ENCODE assay signal across 8 mouse cellular contexts in genomic region chr10:3696727-3697348, GRCm38 (mm10). TPM values are rescaled to one million over a fixed set of nuclear protein-coding genes. Genes with fewer than 3 reads are reported as not detected.
DNase-seq lines count a peak whose midpoint lies in the region; ATAC-seq lines count a peak whose summit lies in the region.
"Had no signal": no experiment of that assay in that cellular context is flagged by ENCODE, and none has a peak within 500 bp of the region (broad histone marks: within the 10 kb centered on the region; RNA-seq: fewer than 3 reads in every experiment).

No protein-coding gene starts in this region.

- H3K4me1 ChIP-seq in neural tube, embryonic 12.5 days: no peaks in the 10 kb centered on the region
- peaks cover 9% of the 10 kb centered on the region for H3K4me1 ChIP-seq in heart, embryonic 15.5 days (replicated peaks)

- 0 out of 2 replicates have a peak overlapping the region, but pooled peaks have one; percentile 5 for H3K27ac ChIP-seq in neural tube, embryonic 12.5 days
- peak overlapping the region; percentile 71 for H3K27ac ChIP-seq in heart, embryonic 15.5 days
- H3K27ac ChIP-seq: liver, embryonic 13.5 days had no signal

- no peak overlapping the region for H3K9ac ChIP-seq in neural tube, embryonic 12.5 days
- H3K9ac ChIP-seq in heart, embryonic 15.5 days: no peak overlapping the region
- H3K9ac ChIP-seq: liver, embryonic 13.5 days had no signal

- no peaks in the 10 kb centered on the region for H3K27me3 ChIP-seq in neural tube, embryonic 12.5 days (replicated peaks)
- no peaks in the 10 kb centered on the region for H3K27me3 ChIP-seq in heart, embryonic 15.5 days
- H3K27me3 ChIP-seq: liver, embryonic 13.5 days had no signal

- DNase-seq in neural tube, embryonic 10.5 days (ENCODE audit: extremely low spot score, low spot score): no peak
- DNase-seq in frontal cortex, postnatal 14 days (ENCODE audit: low spot score in 2 of 2): peak; percentile 14 to 30
- peak; percentile 60 to 77 for DNase-seq in layer of hippocampus, adult 8-10 months (ENCODE audit: low spot score in 2 of 2)
- peak; percentile 80 for DNase-seq in lung, postnatal 36 days
- DNase-seq in thymus, adult 18-20 months: no peak
- DNase-seq: liver, embryonic 13.5 days had no signal

- H3K36me3 ChIP-seq in neural tube, embryonic 12.5 days: no peaks in the 10 kb centered on the region
- H3K36me3 ChIP-seq in heart, embryonic 15.5 days: no peaks in the 10 kb centered on the region
- H3K36me3 ChIP-seq: liver, embryonic 13.5 days had no signal

- no peak overlapping the region for H3K4me2 ChIP-seq in neural tube, embryonic 12.5 days (replicated peaks)
- peak overlapping the region; percentile 23 for H3K4me2 ChIP-seq in heart, embryonic 15.5 days
- H3K4me2 ChIP-seq: liver, embryonic 13.5 days had no signal

- no peaks in the 10 kb centered on the region for H3K9me3 ChIP-seq in neural tube, embryonic 12.5 days
- H3K9me3 ChIP-seq in heart, embryonic 15.5 days (replicated peaks): no peaks in the 10 kb centered on the region
- H3K9me3 ChIP-seq: liver, embryonic 13.5 days had no signal

- ATAC-seq in neural tube, embryonic 12.5 days (ENCODE audit: low FRiP score, low read depth): no peak
- ATAC-seq in heart, embryonic 15.5 days (replicated peaks; ENCODE audit: insufficient number of reproducible peaks, insufficient read depth, low FRiP score, low read depth): peak; percentile 52

- H3K4me3 ChIP-seq in neural tube, embryonic 12.5 days: no peak overlapping the region
- no peak overlapping the region for H3K4me3 ChIP-seq in heart, embryonic 15.5 days
- H3K4me3 ChIP-seq: liver, embryonic 13.5 days had no signal

- 82% methylated on average over 8 of the region's 8 CpGs for WGBS in neural tube, embryonic 12.5 days
- WGBS in heart, embryonic 15.5 days: 29% methylated on average over 8 of the region's 8 CpGs

RNA-seq across cellular contexts. Expression of gene Plekhg1, which starts 43.3 kb away (rescaled TPM):
- polyA plus RNA-seq in neural tube, embryonic 12.5 days (2016; fragmentation: Nextera tagmentation; extraction: Ambion mirVana): 11.0 and 12.8 TPM in 2 replicates
- 7.6 and 8.0 TPM in 2 replicates for polyA plus RNA-seq in heart, embryonic 15.5 days (2015; fragmentation: Nextera tagmentation; extraction: Ambion mirVana)
- total RNA-seq in layer of hippocampus, adult 8-10 months (2022): 10 to 100 TPM; 11.8 to 16.1 (median 14.9) TPM

Comparison
In these comparisons a context has a peak if more than half of its experiments do, and no peak if none do; other contexts are left out.
1. DNase-seq: peak in frontal cortex, postnatal 14 days (2 of 2), layer of hippocampus, adult 8-10 months (2 of 2) and lung, postnatal 36 days (single experiment); none in neural tube, embryonic 10.5 days (single experiment) and thymus, adult 18-20 months (0 of 2).